Mouse (Mus musculus) G1E (cell line): Measurements from ENCODE around the gene Siglech. TPM values are rescaled to one million over a fixed set of nuclear protein-coding genes. Genes with fewer than 3 reads are reported as not detected.
"Not testable (repeated sequence)": the region's sequence is repeated elsewhere in the genome, so short reads cannot be mapped to it uniquely, and the experiment has no call there.

Experiments used
- ATAC-seq: 2 replicates; pipeline ENCODE4 v1.8.0; 2016; ENCODE audit warnings: mild to moderate bottlenecking; ENCODE audit not compliant: insufficient number of reproducible peaks, poor library complexity, low FRiP score, severe bottlenecking; ENCODE audit errors: extremely low read depth
- DNase-seq: peaks from one replicate; pipeline ENCODE4 v3.0.0; 2012; ENCODE audit warnings: low spot score
- H3K27me3 ChIP-seq: 2 replicates; pipeline ENCODE4 v1.6.1; 2012; ENCODE audit warnings: mild to moderate bottlenecking, low read length, inconsistent platforms; ENCODE audit not compliant: insufficient read depth
- H3K36me3 ChIP-seq: replicated peaks from 2 replicates; pipeline ENCODE3; 2012; ENCODE audit warnings: mild to moderate bottlenecking, inconsistent platforms
- H3K4me1 ChIP-seq: 2 replicates; pipeline ENCODE4 v1.6.1; 2012; ENCODE audit warnings: low read depth, low read length, inconsistent platforms, mixed read lengths; ENCODE audit not compliant: insufficient read depth
- H3K4me3 ChIP-seq: 2 replicates; pipeline ENCODE4 v1.5.1; 2012; ENCODE audit warnings: low read depth, mild to moderate bottlenecking, inconsistent platforms, low read length, moderate library complexity, mixed read lengths
- H3K9me3 ChIP-seq: replicated peaks from 2 replicates; pipeline ENCODE4 v1.6.1; 2012; ENCODE audit warnings: inconsistent platforms
- CTCF ChIP-seq: IDR thresholded peaks from 2 replicates; pipeline ENCODE4 v1.5.1; 2012; ENCODE audit warnings: low read depth, low read length, inconsistent platforms, mixed read lengths
- GATA1 ChIP-seq: IDR thresholded peaks from 2 replicates; pipeline ENCODE4 v1.6.1; 2012; ENCODE audit warnings: borderline replicate concordance, low read length, inconsistent platforms, mixed read lengths
- GATA2 ChIP-seq: IDR thresholded peaks from 2 replicates; pipeline ENCODE4 v1.6.1; 2012; ENCODE audit warnings: low read depth, low read length, inconsistent platforms, borderline replicate concordance
- POLR2AphosphoS5 ChIP-seq: IDR thresholded peaks from 2 replicates; pipeline ENCODE4 v1.6.1; 2012; ENCODE audit warnings: low read depth, low read length, inconsistent platforms; ENCODE audit not compliant: insufficient replicate concordance
- TAL1 ChIP-seq: conservative IDR thresholded peaks from 2 replicates; pipeline ENCODE4 v1.6.1; 2012; ENCODE audit warnings: low read depth, low read length, inconsistent platforms, mixed read lengths
- polyA plus RNA-seq: library from polyadenylated mRNA; stranded (reverse); fragments of >175 nt; gene quantifications from 2 replicates; pipeline ENCODE4 v1.2.3, GENCODE M21; 2012
- total RNA-seq, 2 experiments: library from RNA; stranded (forward) in 1 of 2; stranded (reverse) in 1 of 2; fragments of 200-1000 nt in 1 of 2; fragments of >200 nt in 1 of 2; fragmentation: Nextera tagmentation in 1 of 2; gene quantifications; 2 replicates each; pipeline ENCODE4 v1.2.3; 2014 to 2017

The Siglech gene
- total and polyA plus RNA-seq, 3 experiments = 0.16 TPM; not detected in 2

GRCm38 (mm10) chr7:55744566-55745220, 23.3 kb upstream of the Siglech start:
- DNase-seq = no peak
- no peak for TF ChIP-seq GATA1
- TF ChIP-seq POLR2AphosphoS5 = no peak
- TF ChIP-seq GATA2 = no peak
- TF ChIP-seq TAL1 = no peak
- TF ChIP-seq CTCF = no peak

GRCm38 (mm10) chr7:55750841-55751240, 17.1 kb upstream of the Siglech start:
- no peaks in the 10 kb centered on the region for H3K4me1 ChIP-seq
- H3K4me3 ChIP-seq = no peak overlapping the region
- DNase-seq (no peak), ATAC-seq (no peak)
- H3K9me3 ChIP-seq = no peaks in the 10 kb centered on the region
- H3K36me3 ChIP-seq = no peaks in the 10 kb centered on the region
- TF ChIP-seq CTCF (no peak), GATA1 (no peak), GATA2 (no peak), TAL1 (no peak), POLR2AphosphoS5 (no peak)
- no peaks in the 10 kb centered on the region; the same call in 1 of the 2 replicates for H3K27me3 ChIP-seq

More at GRCm38 (mm10) chr7:55744566-55745220, 23.3 kb upstream of the Siglech start:
- Histone ChIP-seq H3K9me3 (no peaks in the 10 kb centered on the region), H3K4me1 (no peaks in the 10 kb centered on the region), H3K4me3 (no peak overlapping the region), H3K27me3 (peaks cover 4% of the 10 kb centered on the region; the same call in 1 of the 2 replicates), H3K36me3 (no peaks in the 10 kb centered on the region)
- no peak for ATAC-seq

- Histone ChIP-seq H3K36me3 (no peaks in the 10 kb centered on the region), H3K27me3 (no peaks in the 10 kb centered on the region), H3K4me1 (no peaks in the 10 kb centered on the region), H3K9me3 (no peaks in the 10 kb centered on the region), H3K4me3 (no peak overlapping the region)
- DNase-seq = no peak
- no peak for TF ChIP-seq TAL1
- no peak for TF ChIP-seq GATA1
- no peak for TF ChIP-seq CTCF
- no peak for TF ChIP-seq GATA2
- TF ChIP-seq POLR2AphosphoS5 = no peak
- no peak for ATAC-seq
Measured at GRCm38 (mm10) chr7:55759346-55759745, 8.6 kb upstream of the Siglech start.

GRCm38 (mm10) chr7:55780011-55780410, 12.0 kb downstream of the Siglech start:
- no peak overlapping the region for H3K4me3 ChIP-seq
- H3K9me3 ChIP-seq = no peaks in the 10 kb centered on the region
- ATAC-seq (no peak), DNase-seq (no peak)
- no peaks in the 10 kb centered on the region for H3K36me3 ChIP-seq
- TF ChIP-seq GATA1 (no peak), TAL1 (no peak), CTCF (no peak), GATA2 (no peak), POLR2AphosphoS5 (no peak)
- H3K27me3 ChIP-seq = peaks cover 32% of the 10 kb centered on the region
- H3K4me1 ChIP-seq = no peaks in the 10 kb centered on the region

- Histone ChIP-seq H3K36me3 (no peaks in the 10 kb centered on the region), H3K4me3 (no peak overlapping the region), H3K9me3 (no peaks in the 10 kb centered on the region), H3K27me3 (peaks cover 30% of the 10 kb centered on the region), H3K4me1 (no peaks in the 10 kb centered on the region)
- DNase-seq (no peak), ATAC-seq (no peak)
- TF ChIP-seq POLR2AphosphoS5 (no peak), GATA1 (no peak), CTCF (no peak), GATA2 (no peak), TAL1 (no peak)
Measured at GRCm38 (mm10) chr7:55782493-55782892, 14.5 kb downstream of the Siglech start.

- no peaks in the 10 kb centered on the region for H3K9me3 ChIP-seq
- no peak overlapping the region for H3K4me3 ChIP-seq
- peaks cover 30% of the 10 kb centered on the region for H3K27me3 ChIP-seq
- no peaks in the 10 kb centered on the region for H3K36me3 ChIP-seq
- DNase-seq (no peak), ATAC-seq (no peak)
- no peaks in the 10 kb centered on the region for H3K4me1 ChIP-seq
- no peak for TF ChIP-seq GATA2
- no peak for TF ChIP-seq POLR2AphosphoS5
- no peak for TF ChIP-seq TAL1
- TF ChIP-seq GATA1 = no peak
- TF ChIP-seq CTCF = no peak
Measured at GRCm38 (mm10) chr7:55784580-55784979, 16.6 kb downstream of the Siglech start.

GRCm38 (mm10) chr7:55790586-55790985, 22.6 kb downstream of the Siglech start:
- not testable (repeated sequence) for DNase-seq, H3K9me3 ChIP-seq, H3K36me3 ChIP-seq, H3K27me3 ChIP-seq, ATAC-seq, H3K4me3 ChIP-seq
- peaks cover 23% of the 10 kb centered on the region for H3K4me1 ChIP-seq
